Mouse (Mus musculus) C2C12 (cell line): ENCODE data around the gene Trpm5. TPM values are rescaled to one million over a fixed set of nuclear protein-coding genes. Genes with fewer than 3 reads are reported as not detected.

Source experiments
- H3K27me3 ChIP-seq: one replicate; pipeline ENCODE4 v1.6.1; 2011; ENCODE audit not compliant: control insufficient read depth, insufficient read depth, insufficient read length
- H3K36me3 ChIP-seq: one replicate; pipeline ENCODE4 v1.6.1; 2011; ENCODE audit not compliant: control insufficient read depth, insufficient read depth
- H3K4me3 ChIP-seq: one replicate; pipeline ENCODE4 v1.5.1; 2011; ENCODE audit warnings: mild to moderate bottlenecking, control low read depth; ENCODE audit not compliant: poor library complexity, insufficient read depth, severe bottlenecking
- H3K79me2 ChIP-seq: one replicate; pipeline ENCODE4 v1.6.1; 2011; ENCODE audit not compliant: control insufficient read depth, insufficient read depth
- H3K79me3 ChIP-seq: one replicate; pipeline ENCODE4 v1.6.1; 2011; ENCODE audit warnings: low read depth, control low read depth
- H3ac ChIP-seq: one replicate; pipeline ENCODE3; 2011; ENCODE audit warnings: low read depth; ENCODE audit not compliant: control insufficient read depth, insufficient read length
- CEBPB ChIP-seq: IDR thresholded peaks from one replicate; pipeline ENCODE4 v1.6.1; 2011; ENCODE audit warnings: low read depth, mild to moderate bottlenecking, control low read depth, moderate library complexity
- CTCF ChIP-seq: IDR thresholded peaks from one replicate; pipeline ENCODE4 v1.5.1; 2011; ENCODE audit not compliant: control insufficient read depth, insufficient read depth, insufficient read length
- FOSL1 ChIP-seq: IDR thresholded peaks from one replicate; pipeline ENCODE4 v1.8.0; 2011; ENCODE audit warnings: mild to moderate bottlenecking, low read length; ENCODE audit not compliant: poor library complexity, insufficient read depth, severe bottlenecking
- MAX ChIP-seq: IDR thresholded peaks from one replicate; pipeline ENCODE4 v1.6.1; 2011; ENCODE audit warnings: mild to moderate bottlenecking, control low read depth
- MYOD1 ChIP-seq: IDR thresholded peaks from one replicate; pipeline ENCODE4 v1.6.1; 2011; ENCODE audit warnings: low read depth; ENCODE audit not compliant: control insufficient read depth, insufficient read length
- MYOG ChIP-seq: IDR thresholded peaks from one replicate; pipeline ENCODE4 v1.6.1; 2011; ENCODE audit not compliant: control insufficient read depth, insufficient read length; ENCODE audit errors: extremely low read depth
- USF1 ChIP-seq: IDR thresholded peaks from one replicate; pipeline ENCODE4 v1.6.1; 2011; ENCODE audit warnings: low read depth, mild to moderate bottlenecking, control low read depth, moderate library complexity
- polyA plus RNA-seq: library from polyadenylated mRNA; unstranded; fragments of >200 nt; fragmentation: generic; extraction: Trizol; gene quantifications from one replicate; pipeline ENCODE4 v1.2.1, GENCODE M21; 2012; ENCODE audit warnings: missing spikeins

Trpm5 gene
- polyA plus RNA-seq, 1 experiment, result 2.7 TPM

- Histone ChIP-seq H3ac (peak within 1 kb of the TSS; percentile 84), H3K27me3 (no peaks in the 10 kb centered on the region), H3K36me3 (peaks cover 43% of the 10 kb centered on the region), H3K79me3 (peaks cover 12% of the 10 kb centered on the region), H3K79me2 (peaks cover 17% of the 10 kb centered on the region), H3K4me3 (peak within 1 kb of the TSS; percentile 85)
- TF ChIP-seq MYOD1 (no peak), CEBPB (no peak), MAX (peak; percentile 40), CTCF (no peak), USF1 (no peak)
These were observed 25.4 kb downstream of the Trpm5 start, which contains the start of gene Tssc4 for GRCm38 (mm10) chr7:143068882-143069591. TSS of gene Tssc4 (plus strand) at chr7:143069249.

GRCm38 (mm10) chr7:143068316-143068881 lies 26.0 kb downstream of the Trpm5 start:
- TF ChIP-seq MAX (no peak), CTCF (no peak), USF1 (no peak), FOSL1 (no peak), MYOG (no peak), CEBPB (no peak), MYOD1 (no peak)
- no peak overlapping the region for H3ac ChIP-seq
- peaks cover 17% of the 10 kb centered on the region for H3K79me2 ChIP-seq
- peaks cover 12% of the 10 kb centered on the region for H3K79me3 ChIP-seq
- peaks cover 50% of the 10 kb centered on the region for H3K36me3 ChIP-seq
- H3K4me3 ChIP-seq, result no peak overlapping the region
- H3K27me3 ChIP-seq, result no peaks in the 10 kb centered on the region

GRCm38 (mm10) chr7:143067897-143068296 lies 26.5 kb downstream of the Trpm5 start:
- H3K36me3 ChIP-seq, result peaks cover 55% of the 10 kb centered on the region
- H3K27me3 ChIP-seq, result no peaks in the 10 kb centered on the region
- no peak overlapping the region for H3ac ChIP-seq
- H3K79me3 ChIP-seq, result peaks cover 12% of the 10 kb centered on the region
- H3K79me2 ChIP-seq, result peaks cover 17% of the 10 kb centered on the region
- H3K4me3 ChIP-seq, result no peak overlapping the region
- TF ChIP-seq MAX (no peak), USF1 (no peak)

- peaks cover 59% of the 10 kb centered on the region for H3K36me3 ChIP-seq
- no peaks in the 10 kb centered on the region for H3K27me3 ChIP-seq
- no peak overlapping the region for H3ac ChIP-seq
- H3K79me3 ChIP-seq, result peaks cover 12% of the 10 kb centered on the region
- H3K79me2 ChIP-seq, result peaks cover 19% of the 10 kb centered on the region
- H3K4me3 ChIP-seq, result no peak overlapping the region
- no peak for TF ChIP-seq MYOD1
- TF ChIP-seq CEBPB, result no peak
- no peak for TF ChIP-seq USF1
- no peak for TF ChIP-seq MYOG
- TF ChIP-seq FOSL1, result no peak
- no peak for TF ChIP-seq CTCF
- no peak for TF ChIP-seq MAX
These were observed 27.0 kb downstream of the Trpm5 start for GRCm38 (mm10) chr7:143067469-143067868.

GRCm38 (mm10) chr7:143065692-143066091 lies 28.8 kb downstream of the Trpm5 start:
- TF ChIP-seq FOSL1 (no peak), CTCF (no peak), MYOG (no peak)
- H3K27me3 ChIP-seq, result no peaks in the 10 kb centered on the region
- H3K79me2 ChIP-seq, result peaks cover 32% of the 10 kb centered on the region
- H3K4me3 ChIP-seq, result no peak overlapping the region
- peaks cover 19% of the 10 kb centered on the region for H3K79me3 ChIP-seq
- peaks cover 67% of the 10 kb centered on the region for H3K36me3 ChIP-seq
- no peak overlapping the region for H3ac ChIP-seq

GRCm38 (mm10) chr7:143064226-143064625 lies 30.2 kb downstream of the Trpm5 start:
- Histone ChIP-seq H3K27me3 (no peaks in the 10 kb centered on the region), H3K36me3 (peaks cover 67% of the 10 kb centered on the region)

More at GRCm38 (mm10) chr7:143064226-143064625, 30.2 kb downstream of the Trpm5 start:
- TF ChIP-seq MAX (no peak), CEBPB (no peak), CTCF (no peak), FOSL1 (no peak), MYOD1 (no peak), MYOG (no peak), USF1 (no peak)
- Histone ChIP-seq H3K4me3 (no peak overlapping the region), H3K79me2 (peaks cover 34% of the 10 kb centered on the region), H3ac (no peak overlapping the region), H3K79me3 (peaks cover 17% of the 10 kb centered on the region)
